Mouse (Mus musculus): ENCODE measurements at regions not wholly inside any gene's neighbourhood (a gene's known extent, or its start where the extent isn't known, plus 50 kb on each side); places are given as distances from the start of the nearest gene placed in this dataset.

DNA sequence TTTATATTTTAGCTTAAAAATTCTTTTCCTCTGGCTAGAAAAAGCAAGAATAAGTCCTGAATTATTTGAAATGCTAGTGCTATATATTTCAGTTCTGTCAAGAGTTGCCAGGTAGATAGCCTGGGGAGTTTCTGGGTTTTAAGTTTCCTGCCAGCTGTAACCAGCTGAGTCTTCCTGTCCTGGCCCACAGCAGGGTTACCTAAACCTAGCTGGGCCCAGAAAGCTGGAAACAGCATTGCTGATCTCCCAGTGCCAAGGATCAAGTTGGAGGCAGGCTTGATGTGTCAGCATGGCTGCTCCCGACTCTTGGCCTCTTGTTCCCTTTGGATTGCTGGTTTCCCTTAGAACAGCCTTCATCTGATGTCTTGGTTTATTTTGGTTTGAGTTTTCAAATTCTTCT, 122.8 kb upstream of the Tnfaip3 start:
- no peak for TF ChIP-seq MYOD1 (IDR thresholded peaks at IDR 0.05; ENCODE audit: control insufficient read depth in 1 of 3, insufficient read length in 2 of 3, low read depth in 2 of 3)
- TF ChIP-seq POLR2A (IDR thresholded peaks at IDR 0.05; ENCODE audit: insufficient read length, low read depth), result no peak
- TF ChIP-seq USF1 (IDR thresholded peaks at IDR 0.05; ENCODE audit: low read depth), result no peak
- no peak for TF ChIP-seq E2F4 (IDR thresholded peaks at IDR 0.05; ENCODE audit: insufficient read depth)
- no peak for TF ChIP-seq TCF12 (IDR thresholded peaks at IDR 0.05; ENCODE audit: insufficient read depth, poor library complexity, severe bottlenecking)
- TF ChIP-seq TCF3 (IDR thresholded peaks at IDR 0.05; ENCODE audit: insufficient read length, low read depth), result no peak
- TF ChIP-seq MAX (IDR thresholded peaks at IDR 0.05; ENCODE audit: low read depth), result no peak
- TF ChIP-seq POLR2AphosphoS2 (IDR thresholded peaks at IDR 0.05; ENCODE audit: insufficient read length, low read depth), result no peak
